ENCODE assay signal across 8 mouse cellular contexts in the genomic region with DNA sequence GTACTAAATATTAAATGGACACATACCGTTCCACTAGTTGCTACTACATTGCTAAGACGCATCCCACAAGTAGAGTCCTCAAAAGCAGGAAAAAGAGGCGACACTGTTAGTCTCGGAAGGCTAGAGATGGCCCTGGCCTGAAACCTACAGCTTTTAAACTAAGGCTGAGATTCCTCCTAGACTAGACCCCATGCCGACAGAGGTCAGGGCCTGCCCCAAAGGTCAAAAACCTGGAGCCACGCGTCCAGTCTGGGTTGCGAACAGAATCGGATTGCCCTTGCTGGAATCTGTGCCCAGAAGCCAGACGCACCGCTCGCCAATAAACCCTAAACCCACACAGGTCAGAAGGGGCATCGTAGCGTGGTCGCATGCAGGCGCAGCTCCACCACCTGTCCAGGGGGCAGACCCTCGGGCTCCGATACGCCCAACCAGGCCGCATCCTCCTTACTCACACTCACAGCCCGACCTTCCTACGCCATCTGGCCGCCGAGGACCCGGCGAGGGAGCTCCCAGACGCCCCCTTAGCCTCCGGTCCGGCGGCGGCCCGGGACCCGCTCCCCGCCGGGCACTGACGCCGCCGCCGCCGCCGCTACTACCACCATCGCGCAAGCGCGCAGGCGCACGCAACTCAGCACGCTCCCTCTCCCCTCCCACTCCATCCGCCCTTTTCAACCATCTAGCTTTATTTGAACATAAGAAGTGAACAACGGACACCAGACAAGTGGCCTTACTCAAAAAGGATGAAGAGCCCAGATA. TPM values are rescaled to one million over a fixed set of nuclear protein-coding genes. Genes with fewer than 3 reads are reported as not detected.
DNase-seq lines count a peak whose midpoint lies in the region; ATAC-seq and TF ChIP-seq lines count a peak whose summit lies in the region.

A gene (minus strand): TSS at position 609 of the 756 bp plus-strand sequence.

- DNase-seq in gastrocnemius, adult 8-10 months (ENCODE audit: low spot score in 2 of 2): peak; percentile 77 to 81
- peak; percentile 93 for DNase-seq in induced T-regulatory cell, adult 2 months (ENCODE audit: low read depth)
- DNase-seq in left cerebral cortex, adult 9 months (ENCODE audit: low spot score in 2 of 2): peak; percentile 65 to 89
- DNase-seq in right cerebral cortex, postnatal 14 days: peak; percentile 85
- DNase-seq in urinary bladder, postnatal 36 days (ENCODE audit: low spot score in 2 of 2): peak; percentile 75 to 86

- ATAC-seq in activated CD4-positive, CD25-positive, alpha-beta regulatory T cell, adult 4 months: peak; percentile 77
- ATAC-seq in megakaryocyte progenitor cell, adult 5-6 weeks (replicated peaks; ENCODE audit: poor library complexity): peak; percentile 76

- peak within 1 kb of the TSS; percentile 99 for H3K4me3 ChIP-seq in cortical plate, adult 2 months (ENCODE audit: insufficient read depth, low read length)

- peak within 1 kb of the TSS; percentile 30; the same call in 1 of the 2 replicates for H3K27ac ChIP-seq in cortical plate, adult 2 months (ENCODE audit: insufficient read depth, low read length)

- no peak for TF ChIP-seq CTCF in cortical plate, adult 2 months (IDR thresholded peaks at IDR 0.05; ENCODE audit: extremely low read depth, insufficient read depth, low read length)

- no peaks in the 10 kb centered on the region for H3K4me1 ChIP-seq in cortical plate, adult 2 months (ENCODE audit: control insufficient read depth, insufficient read depth, low read length)

- TF ChIP-seq POLR2A in cortical plate, adult 2 months (IDR thresholded peaks at IDR 0.05; ENCODE audit: extremely low read depth, insufficient read depth, low read length): no peak

RNA-seq across cellular contexts. Expression of the gene that starts here (rescaled TPM):
- polyA plus RNA-seq in activated CD4-positive, CD25-positive, alpha-beta regulatory T cell, adult 4 months (2017; shearing (Covaris generic)): 10 to 100 TPM; 23.3 to 25.1 TPM
- polyA plus RNA-seq in cortical plate, adult 2 months (2012; rRNA removed): 76.6 and 77.9 TPM in 2 replicates
- total RNA-seq in gastrocnemius, adult 8-10 months (2022): 100 to 1,000 TPM; 643 to 705 (median 689) TPM
- total RNA-seq in megakaryocyte progenitor cell, adult 5-6 weeks (2015): 89.6 and 117 TPM in 2 replicates
- total RNA-seq in megakaryocyte progenitor cell, adult 5-6 weeks (2017): 91.5 and 94.4 TPM in 2 replicates

Comparison
In these comparisons a context has a peak if more than half of its experiments do, and no peak if none do; other contexts are left out.
1. Peak in every context shown above with its lines: DNase-seq, ATAC-seq, H3K4me3 ChIP-seq and H3K27ac ChIP-seq.
2. RNA of the gene that starts here (total RNA-seq): 643 to 705 TPM in gastrocnemius, adult 8-10 months; 89.6 to 117 TPM in megakaryocyte progenitor cell, adult 5-6 weeks; every median in the first group is over 4 times any median in the second.